Mouse (Mus musculus) heart, adult 10 weeks (tissue): Measurements from ENCODE around the gene Gm49425. TPM values are rescaled to one million over a fixed set of nuclear protein-coding genes. Genes with fewer than 3 reads are reported as not detected.

Experiments
- polyA plus RNA-seq: library from polyadenylated mRNA; stranded (reverse); fragments of 350-450 nt; fragmentation: Illumina TruSeq; extraction: RNeasy Lipid Tissue Mini Kit (QIAGEN cat#74804); gene quantifications from one replicate; pipeline ENCODE4 v1.2.3, GENCODE M21; 2014; ENCODE audit warnings: low read depth, low replicate concordance

The Gm49425 gene
- not detected for polyA plus RNA-seq

GRCm38 (mm10) chr15:101517161-101517560 is at the start of gene Gm49425:
TSS of gene Gm49425 (minus strand) at chr15:101517261.

DNA sequence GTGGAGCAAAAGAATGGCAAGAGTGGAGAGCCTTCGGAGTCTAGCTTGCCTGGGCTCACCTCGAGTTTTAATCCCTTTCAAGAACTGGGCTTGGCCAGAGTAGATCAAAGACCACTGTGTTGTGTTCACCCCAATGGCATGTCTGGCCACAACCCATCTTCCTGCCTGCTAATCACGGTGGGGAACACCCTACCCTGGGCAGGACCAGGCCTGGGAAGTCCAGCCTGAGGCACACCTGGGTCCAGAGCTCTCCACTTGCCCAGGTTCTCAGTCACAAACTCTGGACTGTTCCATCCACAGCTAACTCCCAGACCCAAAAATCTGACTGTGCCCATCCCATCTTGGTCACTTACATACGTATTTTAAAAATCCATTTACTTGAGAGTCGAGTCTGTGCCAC is 45.8 kb upstream of the Gm49425 start, which contains the start of gene Krt90:
Gene Krt90, minus strand, starts transcription at position 101 of the 400 bp plus-strand sequence.

DNA sequence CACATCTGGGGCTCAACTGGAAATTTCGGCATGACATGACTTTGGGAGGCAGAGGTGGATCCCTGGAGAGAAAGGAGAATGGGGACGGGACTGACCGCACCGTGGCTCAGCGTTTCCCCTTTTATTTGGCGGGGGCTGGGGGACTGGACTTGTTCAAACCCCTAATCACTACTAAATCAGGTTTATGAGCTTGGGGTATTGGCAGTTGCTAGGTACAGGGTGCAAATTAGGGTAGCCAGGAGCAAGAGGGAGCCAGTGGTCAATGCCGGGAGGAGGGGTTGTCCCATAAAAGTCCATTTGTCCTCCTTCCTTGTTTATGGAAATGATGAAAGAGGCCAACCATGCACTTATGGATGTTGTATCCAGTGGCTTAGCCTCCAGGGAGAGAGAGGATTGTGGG is 33.5 kb upstream of the Gm49425 start, which contains the start of gene Krt82:
Gene Krt82, minus strand, starts transcription at position 101 of the 400 bp plus-strand sequence.

DNA sequence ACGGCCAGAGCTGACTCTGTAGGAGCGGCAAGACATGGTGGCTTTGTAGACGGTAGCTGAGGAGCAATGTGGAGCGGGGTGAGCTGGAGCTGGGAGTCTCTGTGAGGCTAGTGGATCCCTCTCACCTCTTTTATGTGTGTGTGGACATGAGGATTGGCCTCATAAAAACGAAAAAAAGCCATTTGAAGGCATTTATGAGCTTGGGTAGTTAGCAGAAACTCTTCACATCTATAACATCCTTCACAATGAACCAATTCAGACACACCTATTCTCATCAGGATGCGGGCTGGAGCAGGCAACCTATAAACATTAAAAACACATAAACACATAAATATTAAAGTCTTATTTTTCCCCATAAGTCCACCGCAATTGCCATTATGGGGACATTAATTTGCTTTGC is 15.7 kb upstream of the Gm49425 start, which contains the start of gene Krt84:
Gene Krt84, minus strand, starts transcription at position 101 of the 400 bp plus-strand sequence.

DNA sequence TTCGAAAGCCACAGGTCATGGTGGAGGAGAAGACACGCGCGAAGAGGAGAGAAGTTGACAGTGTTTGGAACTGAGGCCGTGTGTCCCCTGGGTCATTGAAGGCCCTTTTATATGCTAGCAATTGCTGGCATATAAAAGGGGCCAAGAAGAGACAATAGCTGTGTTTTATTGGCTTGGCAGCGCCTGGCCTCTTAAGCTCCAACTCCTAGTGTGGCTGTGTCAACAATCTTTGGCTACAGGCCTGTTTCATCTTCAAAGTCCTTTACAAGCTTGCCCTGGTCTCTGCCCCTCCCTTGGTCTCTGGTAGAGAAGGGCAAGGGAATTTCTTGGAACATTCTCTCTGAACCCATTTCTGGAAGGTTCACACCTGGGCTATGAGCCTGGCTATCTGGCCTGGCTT is 25.6 kb downstream of the Gm49425 start, which contains the start of gene Krt83:
Gene Krt83, minus strand, starts transcription at position 82 of the 400 bp plus-strand sequence.

GRCm38 (mm10) chr15:101472952-101473528 is 44.0 kb downstream of the Gm49425 start, which contains the start of gene Krt86:
TSS of gene Krt86 (plus strand) at chr15:101473478.

Other genes starting within 250 kb of the Gm49425 start
- 19.5 TPM for gene Atg101, start 233.0 kb downstream of the Gm49425 start, polyA plus RNA-seq
- 1.1 TPM for gene 6030408B16Rik, start 224.0 kb downstream of the Gm49425 start, polyA plus RNA-seq
- gene Krt80, start 147.1 kb downstream of the Gm49425 start, polyA plus RNA-seq, result 1.9 TPM
- gene Krt7, start 106.2 kb downstream of the Gm49425 start, polyA plus RNA-seq, result 2.1 TPM
- not detected for gene Krt87, start 78.5 kb downstream of the Gm49425 start, polyA plus RNA-seq
- not detected for gene Krt88, start 69.5 kb downstream of the Gm49425 start, polyA plus RNA-seq
- not detected for gene Krt81, start 53.5 kb downstream of the Gm49425 start, polyA plus RNA-seq
- not detected for gene Krt86, start 43.8 kb downstream of the Gm49425 start, polyA plus RNA-seq
- gene Krt83, start 25.7 kb downstream of the Gm49425 start, polyA plus RNA-seq, result not detected
- not detected for gene Krt84, start 15.6 kb upstream of the Gm49425 start, polyA plus RNA-seq
- not detected for gene Krt82, start 33.4 kb upstream of the Gm49425 start, polyA plus RNA-seq
- gene Krt90, start 45.7 kb upstream of the Gm49425 start, polyA plus RNA-seq, result not detected
- not detected for gene Krt75, start 56.6 kb upstream of the Gm49425 start, polyA plus RNA-seq
- not detected for gene Gm5414, start 110.9 kb upstream of the Gm49425 start, polyA plus RNA-seq
- gene Gm5478, start 130.1 kb upstream of the Gm49425 start, polyA plus RNA-seq, result not detected
- gene Krt6b, start 163.0 kb upstream of the Gm49425 start, polyA plus RNA-seq, result not detected
- not detected for gene Krt6a, start 177.0 kb upstream of the Gm49425 start, polyA plus RNA-seq
- not detected for gene Krt5, start 195.6 kb upstream of the Gm49425 start, polyA plus RNA-seq
- gene Krt71, start 225.8 kb upstream of the Gm49425 start, polyA plus RNA-seq, result not detected